Mouse (Mus musculus) brain, embryonic 14.5 days (tissue): ENCODE data around the gene Prss48.

Experiments used
- CTCF ChIP-seq: fragments of 200-500 bp; IDR thresholded peaks from 2 replicates; pipeline ENCODE4 v1.5.1; 2012; ENCODE audit warnings: inconsistent platforms, mild to moderate bottlenecking, moderate library complexity, borderline replicate concordance; ENCODE audit not compliant: insufficient read depth, insufficient read length; ENCODE audit errors: extremely low read depth
- POLR2A ChIP-seq: fragments of 200-500 bp; IDR thresholded peaks from 2 replicates; pipeline ENCODE4 v1.6.1; 2012; ENCODE audit warnings: mild to moderate bottlenecking, inconsistent platforms, borderline replicate concordance; ENCODE audit not compliant: poor library complexity, insufficient read depth, insufficient read length, severe bottlenecking; ENCODE audit errors: extremely low read depth

GRCm38 (mm10) chr3:86033455-86034090 lies 31.3 kb upstream of the Prss48 start:
- TF ChIP-seq CTCF (no peak), POLR2A (no peak)
